Mouse (Mus musculus) thymus, postnatal 0 days (tissue): ENCODE measurements around the gene Flg2. TPM values are rescaled to one million over a fixed set of nuclear protein-coding genes. Genes with fewer than 3 reads are reported as not detected.

ENCODE experiments used
- DNase-seq: peaks from one replicate; pipeline ENCODE4 v3.0.0-alpha.2; 2015; ENCODE audit warnings: low spot score
- polyA plus RNA-seq: library from polyadenylated mRNA; unstranded; fragments of >200 nt; fragmentation: Nextera tagmentation; extraction: Ambion mirVana; gene quantifications from 2 replicates; pipeline ENCODE4 v1.2.1, GENCODE M21; 2015

The Flg2 gene
- polyA plus RNA-seq = 0.01 TPM in 1 of 2 replicates, not detected in the other

DNA sequence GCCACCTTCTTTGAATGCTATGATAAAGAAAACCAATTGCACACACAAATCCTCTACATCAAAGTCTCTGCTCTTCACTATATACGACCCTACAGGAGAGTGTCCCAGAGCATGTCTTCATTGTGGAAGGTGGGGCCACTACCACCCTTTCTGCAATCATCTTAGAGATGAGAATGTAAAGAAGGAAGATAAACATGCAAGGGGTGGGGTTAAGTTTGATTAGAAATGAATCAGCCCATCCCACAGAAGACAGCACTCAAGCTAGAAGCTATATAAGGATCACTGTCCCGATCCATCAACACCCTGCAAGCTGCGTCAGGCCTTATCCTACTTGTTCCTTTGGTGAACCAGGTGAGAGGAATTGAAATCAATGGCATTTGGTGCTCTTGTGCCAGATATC is at the start of gene Flg2:
TSS of gene Flg2 (plus strand) at position 301 of the 400 bp plus-strand sequence.
- no peak for DNase-seq

DNA sequence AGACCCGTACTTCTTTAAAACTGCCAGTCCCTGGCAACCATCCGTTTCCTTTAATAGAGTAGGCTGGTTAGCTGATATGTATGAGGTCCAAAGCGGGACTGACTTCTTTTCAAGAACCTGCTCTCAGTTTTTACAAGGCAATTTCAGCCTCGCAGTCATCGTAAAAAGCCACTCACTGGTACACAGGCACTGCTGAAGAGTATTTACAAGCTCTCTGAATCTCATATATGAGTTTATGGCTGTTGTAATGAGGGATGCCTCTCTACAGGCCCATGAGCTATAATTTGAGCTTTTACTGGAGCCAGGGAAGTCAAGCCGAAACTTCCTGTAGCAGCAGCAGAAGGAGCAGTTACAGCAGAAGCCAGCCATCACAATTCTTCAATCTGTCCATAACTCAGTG is 34.6 kb upstream of the Flg2 start:
- DNase-seq = no peak

DNA sequence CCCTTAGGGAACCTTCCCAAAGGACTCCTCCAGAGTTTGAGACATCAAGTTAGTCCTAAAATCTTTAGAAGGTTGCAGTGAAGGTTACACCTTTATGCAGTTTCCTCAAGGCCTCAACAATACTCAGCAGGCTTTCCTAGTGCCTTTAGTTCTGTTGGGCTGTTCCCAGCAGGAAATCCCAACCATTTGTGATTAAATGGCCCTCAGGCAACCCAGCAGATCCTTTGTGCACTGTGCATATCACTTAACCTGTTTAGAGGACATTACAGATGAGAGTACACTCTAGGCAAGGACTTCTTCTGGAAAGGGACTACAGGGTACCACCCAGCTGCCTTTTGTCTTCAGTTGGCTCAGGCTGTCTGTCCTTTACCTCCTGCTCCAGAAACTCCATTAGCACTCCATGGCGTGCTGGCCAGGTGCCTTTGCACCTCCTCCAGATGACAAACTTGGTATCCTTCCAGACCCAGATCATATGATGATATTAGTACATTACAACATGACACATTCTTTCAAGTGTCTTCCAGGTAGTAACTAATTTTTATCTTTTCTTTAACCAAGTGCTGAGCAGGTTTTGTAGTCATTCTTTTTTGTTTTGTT is 34.0 kb upstream of the Flg2 start:
- DNase-seq = no peak

DNA sequence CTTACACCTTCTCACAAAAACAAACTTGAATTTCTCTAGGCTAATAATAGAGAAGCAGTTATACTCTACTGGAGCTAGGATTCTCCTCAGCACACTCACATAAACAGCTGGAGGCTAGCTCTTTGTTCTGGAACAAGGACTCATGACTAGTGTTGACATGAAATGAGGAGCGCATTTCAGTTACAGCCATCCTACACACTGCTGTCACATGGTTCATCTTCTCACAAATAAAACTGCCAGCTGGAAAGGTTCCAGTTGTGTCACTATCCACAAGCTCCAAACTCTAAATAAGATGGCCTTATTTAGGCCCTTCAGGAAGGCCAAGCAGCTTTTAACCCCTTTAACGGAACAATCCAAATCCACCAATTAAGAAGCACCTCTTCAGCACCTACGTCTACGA is 16.2 kb upstream of the Flg2 start:
- no peak for DNase-seq

DNA sequence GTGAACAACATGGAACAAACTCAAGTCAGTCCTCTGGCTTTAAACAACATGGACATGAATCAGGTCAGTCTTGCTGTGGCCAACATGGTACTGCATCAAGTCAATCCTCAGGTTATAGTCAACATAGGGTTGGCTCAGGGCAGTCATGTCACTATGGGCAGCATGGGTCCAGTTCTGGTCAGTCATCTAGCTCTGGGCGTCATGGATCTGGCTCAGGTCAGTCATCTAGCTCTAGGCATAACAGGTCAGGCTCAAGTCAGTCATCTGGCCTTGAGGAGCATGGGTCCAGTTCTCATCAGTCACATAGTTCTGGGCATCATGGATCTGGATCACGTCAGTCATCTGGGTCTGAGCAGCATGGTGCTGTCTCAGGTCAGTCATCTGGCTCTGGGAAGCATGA is 4.9 kb downstream of the Flg2 start:
- no peak for DNase-seq

DNA sequence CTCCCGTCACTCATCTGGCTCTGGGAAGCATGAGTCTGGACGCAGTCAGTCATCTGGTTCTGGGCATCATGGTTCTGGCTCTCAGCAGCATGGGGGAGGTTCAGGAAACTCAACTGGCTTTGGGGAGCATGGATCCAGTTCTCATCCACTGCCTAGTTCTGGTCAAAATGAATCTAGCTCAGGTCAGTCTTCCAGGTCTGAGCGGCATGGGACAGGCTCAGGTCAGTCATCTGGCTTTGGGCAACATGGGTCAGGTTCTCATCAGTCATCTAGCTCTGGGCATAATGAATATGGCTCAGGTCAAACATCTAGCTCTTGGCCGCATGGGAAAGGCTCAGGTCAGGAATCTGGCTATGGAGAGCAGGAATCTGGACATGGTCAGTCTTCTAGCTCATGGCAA is 5.4 kb downstream of the Flg2 start:
- no peak for DNase-seq

Other genes with a start within 250 kb of the Flg2 start
- gene Lce3d, start 239.9 kb upstream of the Flg2 start, polyA plus RNA-seq = 0.57 and 0.59 TPM in 2 replicates
- 0.77 and 0.79 TPM in 2 replicates for gene Lce3e, start 230.2 kb upstream of the Flg2 start, polyA plus RNA-seq
- 0.46 TPM in 1 of 2 replicates, not detected in the other for gene Lce3f, start 205.1 kb upstream of the Flg2 start, polyA plus RNA-seq
- gene Crct1, start 181.6 kb upstream of the Flg2 start, polyA plus RNA-seq = 3.1 and 3.9 TPM in 2 replicates
- gene Lce1m, start 178.2 kb upstream of the Flg2 start, polyA plus RNA-seq = 0.59 and 1.0 TPM in 2 replicates
- gene Gm4858, start 128.5 kb upstream of the Flg2 start, polyA plus RNA-seq = 0.12 and 0.17 TPM in 2 replicates
- 0.24 and 0.48 TPM in 2 replicates for gene Crnn, start 52.5 kb upstream of the Flg2 start, polyA plus RNA-seq
- gene Flg, start 76.2 kb downstream of the Flg2 start, polyA plus RNA-seq = 0.58 and 0.70 TPM in 2 replicates
- gene Hrnr, start 122.5 kb downstream of the Flg2 start, polyA plus RNA-seq = 0.05 TPM in 2 replicates
- 0.53 and 0.54 TPM in 2 replicates for gene Rptn, start 196.4 kb downstream of the Flg2 start, polyA plus RNA-seq
- 0.98 and 1.0 TPM in 2 replicates for gene Tchh, start 245.1 kb downstream of the Flg2 start, polyA plus RNA-seq